Mouse (Mus musculus): Measurements from ENCODE around the gene Pex11a.
"Not testable (repeated sequence)": the region's sequence is repeated elsewhere in the genome, so short reads cannot be mapped to it uniquely, and the experiment has no call there.

Pex11a gene

DNA sequence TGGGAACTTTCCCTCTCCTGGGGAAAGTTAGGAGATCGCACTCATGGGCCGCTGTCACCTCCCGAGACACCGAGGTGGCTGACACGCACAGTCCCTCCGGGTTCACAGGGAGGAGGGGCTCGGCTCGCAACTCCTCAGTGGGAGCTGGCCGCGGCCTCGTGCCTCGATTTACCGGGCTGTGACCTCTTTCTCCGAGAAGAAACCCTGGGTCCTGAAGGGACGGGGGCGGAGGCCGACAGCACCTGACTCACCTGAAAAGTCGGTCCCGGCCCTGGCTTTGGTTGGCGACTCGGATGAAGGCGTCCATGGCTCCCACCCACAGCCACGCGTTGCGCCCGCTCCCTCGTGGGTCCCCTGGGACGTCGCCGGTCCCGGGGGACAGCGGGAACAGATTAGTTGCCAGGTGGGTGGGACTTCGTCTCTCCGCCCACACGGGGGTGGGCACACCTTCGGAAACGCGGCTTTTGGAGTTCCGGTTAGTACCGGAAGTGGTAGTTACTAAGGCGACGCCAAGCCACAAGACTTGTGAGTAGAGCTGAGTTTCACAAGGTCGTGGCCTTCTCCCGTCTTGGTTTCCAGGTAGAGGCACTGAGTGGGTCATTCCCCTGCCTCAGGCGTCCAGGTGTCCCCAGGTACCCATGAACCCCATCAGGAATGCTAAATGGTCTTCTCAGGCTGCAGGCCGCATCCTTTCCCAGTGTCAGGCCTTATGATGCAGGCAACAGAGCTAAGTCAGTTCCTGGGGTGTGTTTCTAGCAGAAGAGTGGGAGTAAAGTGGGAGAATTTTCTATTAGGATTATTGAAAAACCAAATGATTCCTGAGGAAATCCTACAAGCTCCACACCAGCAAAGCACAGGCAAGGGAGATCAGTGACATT lies at the start of gene Pex11a, which contains the start of gene Wdr93:
Pex11a (minus strand) TSS at position 473 of the 878 bp plus-strand sequence.
Wdr93 (plus strand) TSS at position 505 of the 878 bp plus-strand sequence.
- peak; percentile 40 to 59 for DNase-seq (ENCODE audit: low spot score in 2 of 2)

- DNase-seq (ENCODE audit: low spot score in 2 of 2) = not testable (repeated sequence)
Measured at GRCm38 (mm10) chr7:79789812-79790211, 46.9 kb upstream of the Pex11a start.

DNA sequence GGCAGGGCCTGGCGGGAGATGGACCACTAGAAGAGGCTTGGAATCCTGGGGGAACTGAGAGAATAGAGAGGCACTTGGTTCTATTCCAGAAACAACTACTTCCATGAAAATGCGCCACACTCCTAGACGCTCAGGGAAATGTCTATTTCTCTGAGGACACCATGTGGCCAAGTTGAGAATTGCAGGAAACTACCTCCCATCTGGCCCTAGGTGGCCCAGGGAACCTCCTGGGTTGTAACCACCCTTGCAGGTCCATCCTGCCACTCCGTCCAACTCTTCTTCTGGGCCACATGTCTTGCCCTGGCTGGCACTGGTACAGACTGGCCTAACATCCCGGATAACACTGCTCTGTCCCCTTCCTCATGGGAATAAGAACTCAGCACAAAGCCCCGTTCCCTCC lies 43.4 kb upstream of the Pex11a start:
- peak in 1 of 2 experiments; percentile 45 for DNase-seq (ENCODE audit: low spot score in 2 of 2)

GRCm38 (mm10) chr7:79782516-79782855 lies 39.6 kb upstream of the Pex11a start:
- DNase-seq (ENCODE audit: low spot score in 2 of 2) = no peak

DNA sequence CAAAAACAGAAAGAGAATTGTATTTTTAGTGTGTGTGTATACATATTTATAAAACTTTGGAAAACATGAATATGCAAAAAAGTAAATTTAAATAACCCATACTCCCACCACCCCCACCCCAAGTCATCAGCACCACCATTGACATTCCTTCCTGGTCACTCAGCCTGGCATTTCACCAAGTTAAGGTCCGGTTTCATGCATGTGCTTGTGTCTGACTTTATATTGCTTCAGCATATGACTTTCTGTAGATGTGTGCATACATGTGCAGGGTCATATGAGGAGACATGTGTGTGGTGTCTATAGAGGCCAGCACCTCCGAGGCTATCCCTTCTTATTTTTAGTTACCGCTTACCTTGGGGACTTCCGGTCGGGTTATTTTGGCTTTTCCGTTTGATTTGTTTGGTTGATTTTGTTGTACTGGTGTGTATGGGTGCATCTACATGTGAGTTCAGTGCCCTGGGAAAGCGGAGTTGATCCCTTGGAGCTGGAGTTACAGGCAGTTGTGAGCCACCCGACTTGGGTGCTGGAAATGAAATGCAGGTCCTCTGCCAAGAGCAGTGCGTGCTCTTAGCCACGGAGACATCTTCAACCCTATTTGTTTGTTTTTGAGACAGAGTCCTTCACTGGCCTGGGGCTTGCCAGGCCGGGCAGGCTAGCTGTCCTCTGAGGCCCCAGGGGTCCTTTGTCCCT lies 39.0 kb upstream of the Pex11a start:
- no peak for DNase-seq (ENCODE audit: low spot score in 2 of 2)

DNA sequence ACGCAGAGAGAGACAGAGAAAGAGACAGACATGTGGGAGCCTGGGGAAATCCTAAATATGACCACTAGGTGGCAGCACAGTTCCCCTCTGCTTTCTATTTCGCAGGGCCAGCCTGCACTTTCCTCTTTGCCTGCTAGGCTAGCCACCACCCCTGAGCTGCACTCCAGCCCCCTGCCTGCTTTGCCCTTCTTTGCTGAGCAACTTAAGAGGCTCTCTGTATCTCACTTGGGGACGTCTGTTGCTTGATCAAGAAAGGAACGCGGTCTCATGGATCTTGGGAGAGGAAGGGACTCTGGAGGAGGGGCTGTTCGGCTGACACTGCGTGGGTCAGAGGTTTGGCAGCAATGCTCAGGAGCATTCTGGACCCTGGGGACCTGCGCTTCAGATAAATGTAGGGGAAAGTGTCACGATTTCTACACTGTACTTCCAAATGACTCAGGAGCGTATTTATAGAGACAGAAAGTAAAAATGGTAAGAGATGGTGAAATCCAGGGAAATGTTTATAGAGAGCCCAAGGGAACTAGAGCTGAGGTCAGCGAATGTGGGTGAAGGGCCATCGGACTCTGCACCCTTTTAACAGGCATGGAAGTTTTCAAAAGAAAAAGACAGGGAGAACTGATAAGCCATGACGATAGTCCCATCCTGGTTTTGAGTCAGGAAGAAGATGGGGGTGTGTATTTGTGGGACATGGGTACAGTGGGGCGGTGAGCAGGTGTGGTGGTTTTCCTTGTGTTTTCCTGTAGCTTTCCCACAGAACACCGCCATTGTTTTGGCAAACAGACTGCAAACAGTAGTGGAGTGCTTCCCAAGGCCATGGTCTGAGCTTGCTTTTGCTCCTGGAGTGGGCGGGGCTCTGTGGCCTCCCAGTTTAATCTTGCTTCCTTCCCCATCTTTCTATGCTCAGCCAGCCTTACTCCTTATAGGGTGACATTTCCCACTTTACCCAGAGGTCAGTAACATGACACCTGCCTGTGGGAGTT lies 38.0 kb upstream of the Pex11a start:
- DNase-seq (ENCODE audit: low spot score in 2 of 2) = peak; percentile 21 to 46

DNA sequence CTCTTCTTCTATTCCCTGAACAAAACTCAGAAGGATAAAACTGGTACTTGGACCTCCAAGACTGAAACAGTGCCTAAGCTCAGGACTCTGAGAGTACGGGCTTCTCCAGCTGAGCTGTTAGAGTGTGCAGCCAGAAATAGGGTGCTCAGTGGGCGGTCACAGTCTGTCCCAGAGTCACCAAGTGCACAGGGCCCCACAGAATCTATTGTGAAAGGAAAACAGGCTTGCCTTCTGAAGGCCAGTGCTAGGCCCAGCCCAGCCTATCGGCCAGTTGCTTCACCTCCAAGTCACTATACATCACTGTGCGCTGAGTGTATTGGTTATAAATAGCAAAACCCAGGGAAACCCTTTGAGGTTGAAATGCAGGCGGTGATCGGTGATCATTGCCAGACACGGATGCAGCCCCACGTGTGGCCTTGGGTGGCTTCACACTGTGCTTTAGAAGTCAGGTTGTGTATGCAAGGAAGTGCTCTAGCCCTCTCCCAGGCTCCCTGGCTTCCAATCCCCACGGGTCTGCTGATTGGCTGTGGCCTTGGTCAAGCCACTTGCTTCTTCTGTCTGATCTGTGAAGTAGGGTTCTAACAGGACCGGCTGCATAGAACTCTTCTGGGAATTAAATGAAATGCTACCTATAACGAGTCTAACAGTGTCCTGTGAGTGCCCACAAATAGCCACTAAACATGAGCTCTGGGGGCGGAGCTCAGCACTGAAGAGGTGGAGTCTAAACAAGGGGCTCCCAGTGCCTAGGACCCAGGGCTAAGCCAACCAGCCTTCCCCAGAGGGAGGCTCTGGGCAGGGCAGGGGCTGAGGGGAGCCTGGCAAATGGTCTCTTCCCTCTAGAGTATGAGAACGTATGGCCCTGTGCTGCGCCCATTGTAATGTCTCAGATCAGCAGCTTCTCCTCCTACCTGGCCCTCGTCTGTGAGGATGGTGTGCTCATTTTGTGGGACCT lies 28.9 kb upstream of the Pex11a start:
- DNase-seq (ENCODE audit: low spot score in 2 of 2) = no peak

DNA sequence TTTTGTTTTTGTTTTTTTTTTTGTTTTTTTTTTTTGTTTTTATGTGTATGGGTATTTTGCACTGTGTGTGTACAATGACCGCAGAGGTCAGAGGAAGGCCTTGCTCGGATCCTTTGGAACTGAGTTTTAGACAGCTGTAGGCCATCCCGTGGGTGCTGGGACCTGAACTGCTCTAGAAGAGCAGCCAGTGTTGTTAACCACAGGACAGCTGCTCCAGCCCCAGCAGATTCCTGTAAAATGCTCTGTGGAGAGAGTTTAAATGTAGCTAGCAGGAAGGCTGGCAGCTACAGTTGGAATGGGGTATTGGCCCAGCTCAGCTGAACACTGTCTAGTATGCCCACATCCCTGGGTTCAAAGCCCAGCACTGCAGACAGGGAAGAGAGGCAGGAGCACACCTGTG lies 26.7 kb upstream of the Pex11a start:
- no peak for DNase-seq (ENCODE audit: low spot score in 2 of 2)

GRCm38 (mm10) chr7:79765991-79766390 lies 23.1 kb upstream of the Pex11a start:
- DNase-seq (ENCODE audit: low spot score in 2 of 2) = no peak

DNA sequence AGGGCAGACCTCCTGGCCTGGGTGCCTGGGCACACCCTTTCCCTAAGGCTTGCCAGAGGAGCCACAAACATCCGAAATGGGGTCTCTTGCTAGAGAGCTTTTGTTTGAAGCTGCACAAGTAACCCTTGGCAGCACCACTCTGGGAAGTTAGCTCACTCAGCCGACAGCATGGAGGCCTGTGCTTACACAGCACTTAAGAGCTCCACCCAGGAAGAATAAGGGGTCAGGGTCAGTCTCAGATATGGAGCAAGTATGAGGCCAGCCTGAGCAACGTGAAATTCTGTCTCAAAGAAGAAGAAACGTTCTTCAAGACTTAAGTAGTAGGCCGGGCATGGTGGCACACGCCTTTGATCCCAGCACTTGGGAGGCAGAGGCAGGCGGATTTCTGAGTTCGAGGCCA lies 19.2 kb upstream of the Pex11a start:
- DNase-seq (ENCODE audit: low spot score in 2 of 2) = no peak

- no peak for DNase-seq (ENCODE audit: low spot score in 2 of 2)
Measured at GRCm38 (mm10) chr7:79761124-79761876, 18.4 kb upstream of the Pex11a start.

DNA sequence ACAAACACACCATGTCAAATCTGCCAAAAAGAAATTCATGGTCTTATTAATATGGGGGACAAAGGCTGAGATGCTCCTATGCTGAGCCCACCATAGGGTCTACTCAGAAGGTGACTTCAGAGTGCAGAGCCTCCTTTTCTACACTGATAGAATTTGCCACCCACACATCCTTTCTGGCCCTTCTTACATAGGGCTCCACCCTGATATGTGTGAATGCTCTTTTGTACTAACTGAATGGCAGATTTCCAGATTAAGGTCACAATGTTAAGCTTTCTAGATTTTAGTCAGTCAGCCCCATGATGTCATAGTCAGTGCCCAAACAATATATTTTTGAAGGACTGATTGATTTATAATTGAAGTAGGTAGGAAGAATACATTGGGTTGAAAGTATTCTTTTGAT lies 16.8 kb upstream of the Pex11a start:
- no peak for DNase-seq (ENCODE audit: low spot score in 2 of 2)

- no peak for DNase-seq (ENCODE audit: low spot score in 2 of 2)
Measured at GRCm38 (mm10) chr7:79758176-79758575, 15.2 kb upstream of the Pex11a start.

- DNase-seq (ENCODE audit: low spot score in 2 of 2) = no peak
Measured at GRCm38 (mm10) chr7:79756334-79756733, 13.4 kb upstream of the Pex11a start.

GRCm38 (mm10) chr7:79749511-79749910 lies 6.6 kb upstream of the Pex11a start:
- DNase-seq (ENCODE audit: low spot score in 2 of 2) = no peak

DNA sequence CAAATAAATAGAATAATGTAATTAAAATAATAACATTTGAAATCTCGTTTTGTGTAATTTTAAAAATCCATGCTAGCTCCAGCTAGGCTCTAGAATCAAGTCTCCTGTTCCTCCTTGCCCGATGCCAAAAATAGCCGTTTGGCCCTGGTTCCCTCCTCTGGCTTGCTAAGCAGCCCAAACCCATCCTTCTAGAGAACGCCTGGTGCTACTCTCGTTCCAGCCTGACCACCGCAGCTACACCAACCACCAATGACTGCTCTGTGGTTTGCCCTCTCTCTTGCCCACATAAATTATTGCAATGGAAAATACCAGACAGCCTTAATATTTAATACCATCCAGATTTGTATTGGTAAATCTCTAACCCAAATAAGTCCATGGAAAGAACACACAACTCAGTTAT lies 4.7 kb upstream of the Pex11a start:
- no peak for DNase-seq (ENCODE audit: low spot score in 2 of 2)

GRCm38 (mm10) chr7:79744585-79744984 lies 1.7 kb upstream of the Pex11a start:
- no peak for DNase-seq (ENCODE audit: low spot score in 2 of 2)

GRCm38 (mm10) chr7:79744051-79744450 lies 1.1 kb upstream of the Pex11a start:
- DNase-seq (ENCODE audit: low spot score in 2 of 2) = no peak

GRCm38 (mm10) chr7:79742277-79742658 lies 663 bp downstream of the Pex11a start:
- DNase-seq (ENCODE audit: low spot score in 2 of 2) = no peak

DNA sequence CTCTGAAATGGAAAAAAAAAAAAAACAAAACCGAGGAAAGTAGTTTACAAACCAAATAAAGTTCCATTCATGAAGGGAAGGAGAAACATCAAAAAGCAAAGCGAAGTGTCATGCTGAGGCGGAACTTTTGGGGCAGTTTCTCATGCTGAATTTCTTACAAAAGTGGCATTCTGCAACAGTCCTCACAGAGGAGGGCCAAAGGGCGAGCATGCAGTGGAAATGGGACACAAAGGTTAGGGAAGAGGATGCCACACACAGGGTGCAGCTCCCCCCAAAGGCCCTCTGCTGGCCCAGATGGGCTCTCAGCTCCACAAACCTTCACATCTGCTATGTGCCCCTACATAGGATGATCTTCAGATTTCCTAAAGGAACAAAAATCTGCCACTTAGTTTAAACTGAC lies 2.7 kb downstream of the Pex11a start:
- no peak for DNase-seq (ENCODE audit: low spot score in 2 of 2)
